Mouse (Mus musculus) midbrain, embryonic 11.5 days (tissue): Measurements from ENCODE around the gene Panx2. TPM values are rescaled to one million over a fixed set of nuclear protein-coding genes. Genes with fewer than 3 reads are reported as not detected.
A peak's percentile ranks its signal among the peaks of the same experiment; 100 is the strongest.

Experiments used
- ATAC-seq: fragments of 200-750 bp; cut with Nextera tagmentation; 2 replicates; pipeline ENCODE4 v1.8.0; 2017; ENCODE audit warnings: moderate TSS enrichment, moderate library complexity; ENCODE audit not compliant: low FRiP score
- DNase-seq: peaks from one replicate; pipeline ENCODE4 v3.0.0; 2015; ENCODE audit warnings: low spot score; ENCODE audit errors: missing footprints
- H3K27ac ChIP-seq: fragments of 300-500 bp; sonication (generic); 2 replicates; pipeline ENCODE4 v1.5.1; 2014; ENCODE audit warnings: low read depth, low read length
- H3K27me3 ChIP-seq: fragments of 300-500 bp; sonication (generic); 2 replicates; pipeline ENCODE4 v1.6.1; 2014; ENCODE audit warnings: mild to moderate bottlenecking, low read length, moderate library complexity, mixed read lengths; ENCODE audit not compliant: control insufficient read depth, insufficient read depth
- H3K36me3 ChIP-seq: fragments of 300-500 bp; sonication (generic); 2 replicates; pipeline ENCODE4 v1.6.1; 2014; ENCODE audit warnings: mild to moderate bottlenecking, low read length, moderate library complexity, mixed read lengths; ENCODE audit not compliant: control insufficient read depth, insufficient read depth
- H3K4me1 ChIP-seq: fragments of 300-500 bp; sonication (generic); 2 replicates; pipeline ENCODE4 v1.6.1; 2014; ENCODE audit warnings: low read length; ENCODE audit not compliant: control insufficient read depth, insufficient read depth
- H3K4me2 ChIP-seq: fragments of 300-500 bp; sonication (generic); 2 replicates; pipeline ENCODE4 v1.6.1; 2014; ENCODE audit warnings: mild to moderate bottlenecking, moderate library complexity
- H3K4me3 ChIP-seq: fragments of 300-500 bp; sonication (generic); 2 replicates; pipeline ENCODE4 v1.5.1; 2014; ENCODE audit warnings: low read depth, low read length
- H3K9ac ChIP-seq: fragments of 300-500 bp; sonication (generic); 2 replicates; pipeline ENCODE4 v1.6.1; 2014; ENCODE audit warnings: low read length
- H3K9me3 ChIP-seq: fragments of 300-500 bp; sonication (generic); 2 replicates; pipeline ENCODE4 v1.6.1; 2016; ENCODE audit warnings: low read length; ENCODE audit not compliant: control insufficient read depth
- WGBS: fragments of 180-500 bp; shearing (Covaris S2); extraction: QIAGEN DNeasy Blood & Tissue Kit; methylation state at CpG from one replicate; pipeline ENCODE4 v1.1.7; 2014; 5-methylcytosine and 5-hydroxymethylcytosine counted together
- polyA plus RNA-seq: library from polyadenylated mRNA; unstranded; fragments of >200 nt; fragmentation: Nextera tagmentation; extraction: Ambion mirVana; gene quantifications from 2 replicates; pipeline ENCODE4 v1.2.1, GENCODE M21; 2014

The Panx2 gene
- 0.87 and 0.89 TPM in 2 replicates for polyA plus RNA-seq

GRCm38 (mm10) chr15:89059161-89059931, at the start of gene Panx2:
Gene Panx2 (plus strand): TSS chr15:89059734.
- H3K4me3 ChIP-seq, result peak within 1 kb of the TSS; percentile 81
- no peaks in the 10 kb centered on the region for H3K36me3 ChIP-seq
- DNase-seq (peak; percentile 96), ATAC-seq (peak; percentile 43; the same call in 1 of the 2 replicates)
- no peaks in the 10 kb centered on the region for H3K9me3 ChIP-seq
- WGBS, result 2% methylated on average over 50 of the region's 57 CpGs
- H3K9ac ChIP-seq, result peak within 1 kb of the TSS; percentile 80
- H3K4me1 ChIP-seq, result no peaks in the 10 kb centered on the region
- peaks cover 24% of the 10 kb centered on the region for H3K27me3 ChIP-seq
- H3K4me2 ChIP-seq, result peak within 1 kb of the TSS; percentile 97
- no peak within 1 kb of the TSS for H3K27ac ChIP-seq

- no peaks in the 10 kb centered on the region for H3K4me1 ChIP-seq
- no peaks in the 10 kb centered on the region for H3K9me3 ChIP-seq
- ATAC-seq (no peak), DNase-seq (no peak)
- H3K9ac ChIP-seq, result no peak overlapping the region
- H3K36me3 ChIP-seq, result no peaks in the 10 kb centered on the region
- H3K4me3 ChIP-seq, result no peak overlapping the region
- H3K4me2 ChIP-seq, result no peak overlapping the region
- no peaks in the 10 kb centered on the region for H3K27me3 ChIP-seq
- 88% methylated on average over 3 of the region's 3 CpGs for WGBS
- H3K27ac ChIP-seq, result no peak overlapping the region
Observed at GRCm38 (mm10) chr15:89016722-89017121, 42.8 kb upstream of the Panx2 start.

- 85% methylated on average over 7 of the region's 7 CpGs for WGBS
- H3K4me2 ChIP-seq, result no peak overlapping the region
- ATAC-seq, result no peak
Observed at GRCm38 (mm10) chr15:89020085-89020484, 39.4 kb upstream of the Panx2 start.

GRCm38 (mm10) chr15:89020492-89020891, 39.0 kb upstream of the Panx2 start:
- Histone ChIP-seq H3K27ac (no peak overlapping the region), H3K4me3 (no peak overlapping the region), H3K36me3 (no peaks in the 10 kb centered on the region), H3K4me1 (no peaks in the 10 kb centered on the region), H3K9ac (no peak overlapping the region), H3K9me3 (no peaks in the 10 kb centered on the region), H3K4me2 (no peak overlapping the region), H3K27me3 (no peaks in the 10 kb centered on the region)
- ATAC-seq (no peak), DNase-seq (no peak)
- 89% methylated on average over 7 of the region's 7 CpGs for WGBS

More at GRCm38 (mm10) chr15:89020085-89020484, 39.4 kb upstream of the Panx2 start:
- H3K9ac ChIP-seq, result no peak overlapping the region
- no peak overlapping the region for H3K4me3 ChIP-seq
- H3K4me1 ChIP-seq, result no peaks in the 10 kb centered on the region
- no peak overlapping the region for H3K27ac ChIP-seq
- no peaks in the 10 kb centered on the region for H3K36me3 ChIP-seq
- H3K27me3 ChIP-seq, result no peaks in the 10 kb centered on the region
- DNase-seq, result no peak
- no peaks in the 10 kb centered on the region for H3K9me3 ChIP-seq

- H3K27ac ChIP-seq, result no peak overlapping the region
- H3K9ac ChIP-seq, result no peak overlapping the region
- H3K4me3 ChIP-seq, result no peak overlapping the region
- no peaks in the 10 kb centered on the region for H3K4me1 ChIP-seq
- no peak for DNase-seq
- H3K4me2 ChIP-seq, result no peak overlapping the region
- no peaks in the 10 kb centered on the region for H3K27me3 ChIP-seq
- no peaks in the 10 kb centered on the region for H3K36me3 ChIP-seq
- peaks cover 3% of the 10 kb centered on the region; the same call in 1 of the 2 replicates for H3K9me3 ChIP-seq
- 83% methylated on average over 5 of the region's 5 CpGs for WGBS
- no peak for ATAC-seq
Observed at GRCm38 (mm10) chr15:89044381-89044780, 15.2 kb upstream of the Panx2 start.

- Histone ChIP-seq H3K27me3 (no peaks in the 10 kb centered on the region), H3K4me3 (no peak overlapping the region), H3K4me1 (no peaks in the 10 kb centered on the region), H3K27ac (no peak overlapping the region), H3K9me3 (peaks cover 3% of the 10 kb centered on the region; the same call in 1 of the 2 replicates), H3K4me2 (no peak overlapping the region), H3K36me3 (no peaks in the 10 kb centered on the region), H3K9ac (no peak overlapping the region)
- DNase-seq (peak; percentile 8), ATAC-seq (no peak)
- 85% methylated on average over 4 of the region's 4 CpGs for WGBS
Observed at GRCm38 (mm10) chr15:89046356-89046755, 13.2 kb upstream of the Panx2 start.

- no peaks in the 10 kb centered on the region for H3K9me3 ChIP-seq
- no peak overlapping the region for H3K9ac ChIP-seq
- H3K4me2 ChIP-seq, result no peak overlapping the region
- WGBS, result 93% methylated on average over 7 of the region's 7 CpGs
- no peaks in the 10 kb centered on the region for H3K4me1 ChIP-seq
- DNase-seq (peak; percentile 44), ATAC-seq (no peak)
- peaks cover 10% of the 10 kb centered on the region for H3K27me3 ChIP-seq
- no peak overlapping the region for H3K4me3 ChIP-seq
- H3K27ac ChIP-seq, result no peak overlapping the region
- H3K36me3 ChIP-seq, result no peaks in the 10 kb centered on the region
Observed at GRCm38 (mm10) chr15:89054666-89055065, 4.9 kb upstream of the Panx2 start.

- DNase-seq (no peak), ATAC-seq (no peak)
- Histone ChIP-seq H3K27ac (no peak overlapping the region), H3K4me3 (no peak overlapping the region; the same call in 1 of the 2 replicates), H3K4me1 (no peaks in the 10 kb centered on the region), H3K36me3 (no peaks in the 10 kb centered on the region), H3K9me3 (no peaks in the 10 kb centered on the region), H3K9ac (no peak overlapping the region), H3K27me3 (peaks cover 24% of the 10 kb centered on the region), H3K4me2 (peak overlapping the region; percentile 97)
- 29% methylated on average over 6 of the region's 6 CpGs for WGBS
Observed at GRCm38 (mm10) chr15:89058736-89059135, 798 bp upstream of the Panx2 start.

DNA sequence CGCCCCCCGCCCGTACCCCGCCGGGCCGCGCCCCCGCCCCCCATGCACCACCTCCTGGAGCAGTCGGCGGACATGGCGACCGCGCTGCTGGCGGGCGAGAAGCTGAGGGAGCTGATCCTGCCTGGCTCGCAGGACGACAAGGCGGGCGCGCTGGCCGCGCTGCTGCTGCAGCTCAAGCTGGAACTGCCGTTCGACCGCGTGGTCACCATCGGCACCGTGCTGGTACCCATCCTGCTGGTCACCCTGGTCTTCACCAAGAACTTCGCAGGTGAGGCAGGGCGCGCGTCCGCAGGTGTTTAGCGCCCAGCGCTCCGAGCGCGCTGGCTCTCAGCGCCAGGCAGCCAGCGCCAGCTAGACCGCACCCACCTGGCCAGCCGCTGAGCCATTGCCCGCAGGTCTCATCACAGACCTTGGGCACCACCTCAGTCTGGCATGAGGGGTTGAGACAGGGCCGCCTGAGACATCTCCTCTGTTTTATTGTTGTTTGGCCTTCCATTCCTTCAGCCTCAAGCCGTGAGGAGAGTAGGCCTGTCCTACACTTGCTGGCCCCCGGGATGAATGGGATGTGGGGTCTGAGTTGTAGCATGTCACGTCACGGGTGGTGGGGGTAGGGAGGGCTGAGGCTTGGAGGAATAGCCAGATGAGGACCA, 623 bp downstream of the Panx2 start:
- DNase-seq, result peak; percentile 94
- peak overlapping the region; percentile 81 for H3K4me3 ChIP-seq
- no peaks in the 10 kb centered on the region for H3K9me3 ChIP-seq
- no peaks in the 10 kb centered on the region for H3K4me1 ChIP-seq
- WGBS, result 2% methylated on average over 44 of the region's 48 CpGs
- peak; percentile 74 for ATAC-seq
- H3K27ac ChIP-seq, result no peak overlapping the region
- H3K36me3 ChIP-seq, result no peaks in the 10 kb centered on the region
- H3K27me3 ChIP-seq, result peaks cover 24% of the 10 kb centered on the region
- H3K9ac ChIP-seq, result peak overlapping the region; percentile 80
- peak overlapping the region; percentile 97 for H3K4me2 ChIP-seq
